Mouse (Mus musculus) cerebellum, adult 8-10 months (tissue): Measurements from ENCODE around the gene Irx5.
A peak's percentile ranks its signal among the peaks of the same experiment; 100 is the strongest.

Experiments used
- DNase-seq: peaks from one replicate; pipeline ENCODE4 v3.0.0; 2022

The Irx5 gene

DNA sequence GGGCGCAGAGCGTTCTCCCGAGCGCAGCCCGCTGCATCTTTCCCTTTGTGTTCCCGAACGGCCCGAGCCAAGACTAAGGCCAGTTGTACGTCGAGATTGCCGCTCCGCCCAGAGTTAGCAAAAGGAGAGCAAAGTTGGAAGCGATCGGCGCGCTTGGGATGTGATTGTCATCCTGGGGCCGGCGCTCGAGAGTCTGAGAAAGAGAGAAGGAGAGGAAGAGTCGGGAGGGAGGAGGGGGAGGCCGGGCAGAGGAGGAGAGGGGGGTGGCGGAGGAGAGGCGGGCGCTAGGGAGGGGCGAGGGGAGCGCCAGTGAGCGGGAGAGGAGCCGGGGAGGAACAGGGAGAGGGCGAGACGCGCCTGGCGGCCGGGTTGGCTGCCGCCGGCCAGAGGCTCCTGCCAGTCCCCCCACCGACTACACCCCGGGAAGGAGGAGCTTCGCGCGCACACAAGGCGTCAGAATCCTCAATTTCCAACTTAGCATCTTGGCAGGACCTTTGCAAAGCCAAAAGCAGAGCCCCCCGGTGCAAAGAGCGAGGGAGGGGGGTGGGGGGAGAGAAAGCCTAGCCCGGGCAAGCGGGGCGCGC, at the start of gene Irx5:
Gene Irx5 (plus strand): TSS at position 228 of the 584 bp plus-strand sequence.
- DNase-seq = peak; percentile 26

DNA sequence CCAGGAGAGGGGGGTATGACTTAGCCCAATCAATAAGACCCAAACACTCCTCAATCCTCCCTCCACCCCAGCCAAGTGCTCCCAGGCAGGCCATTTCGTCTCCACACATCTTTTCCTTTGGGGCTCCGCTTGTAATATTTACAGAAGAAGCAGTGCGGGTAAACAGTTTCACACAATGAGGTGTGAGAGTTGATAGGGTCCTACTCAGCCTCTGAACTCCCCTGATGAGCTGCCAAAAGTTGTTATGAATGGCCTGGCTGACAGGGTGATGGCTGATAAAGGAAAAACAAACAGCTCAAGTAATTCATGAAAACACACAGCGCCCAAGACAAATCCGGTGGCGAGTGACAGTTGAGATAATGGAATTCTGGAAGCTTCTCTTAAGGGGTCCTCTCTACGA, 45.2 kb upstream of the Irx5 start:
- DNase-seq = no peak

DNA sequence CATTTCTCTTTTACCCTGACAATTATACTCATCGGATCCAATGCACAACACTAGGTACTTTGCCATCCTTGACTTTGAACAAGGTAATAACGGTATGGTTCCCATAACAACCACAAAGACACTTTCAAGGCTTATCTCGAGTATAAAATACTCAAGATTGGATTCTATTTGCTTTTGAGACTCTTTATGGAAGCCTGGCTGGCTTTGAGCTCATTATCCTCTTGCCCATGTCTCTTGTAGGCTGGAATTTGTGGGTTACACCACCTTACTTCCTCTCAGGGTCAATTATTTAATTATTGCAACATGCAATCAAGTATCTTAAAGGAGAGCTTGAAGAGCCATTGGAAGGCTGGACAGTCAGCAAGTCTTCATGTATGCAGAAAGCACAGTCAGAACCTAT, 43.7 kb upstream of the Irx5 start:
- DNase-seq = no peak

DNA sequence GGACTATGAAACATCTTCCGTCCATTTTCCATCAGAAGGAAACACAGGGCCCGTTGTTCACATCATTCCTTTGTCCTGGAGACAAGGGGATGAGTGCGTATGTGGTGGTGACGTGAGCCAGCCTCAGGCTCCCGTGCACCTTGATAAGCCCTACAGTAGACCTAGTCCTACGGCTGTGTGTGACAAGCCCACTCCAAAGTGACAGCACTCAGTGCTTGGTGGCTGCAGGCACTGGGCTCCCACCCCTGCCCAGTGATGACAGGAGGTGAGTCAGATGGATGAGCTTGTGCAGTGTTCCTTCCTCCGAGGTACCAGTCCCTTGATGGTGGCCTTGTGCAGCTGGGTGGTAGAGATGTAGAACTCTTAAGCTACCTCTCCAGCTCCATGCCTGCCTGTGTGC, 33.7 kb upstream of the Irx5 start:
- no peak for DNase-seq

DNA sequence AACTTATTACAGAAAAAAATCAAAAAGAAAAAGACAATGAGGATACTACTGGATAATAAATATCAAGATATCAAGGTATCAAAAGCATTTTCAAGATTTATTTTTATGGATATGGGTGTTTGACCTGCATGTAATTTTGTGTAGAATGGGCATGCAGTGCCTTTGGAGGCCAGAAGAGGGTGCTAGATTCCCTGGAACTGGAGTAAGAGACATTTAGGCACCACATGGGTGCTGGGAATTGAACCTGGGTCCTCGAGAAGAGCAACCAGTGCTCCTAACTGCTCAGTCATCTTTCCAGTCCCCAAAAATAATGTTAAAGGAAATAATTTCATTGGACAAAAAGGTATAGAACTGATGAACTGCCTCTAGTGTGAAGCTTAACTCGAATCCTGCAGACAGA, 30.2 kb upstream of the Irx5 start:
- no peak for DNase-seq

DNA sequence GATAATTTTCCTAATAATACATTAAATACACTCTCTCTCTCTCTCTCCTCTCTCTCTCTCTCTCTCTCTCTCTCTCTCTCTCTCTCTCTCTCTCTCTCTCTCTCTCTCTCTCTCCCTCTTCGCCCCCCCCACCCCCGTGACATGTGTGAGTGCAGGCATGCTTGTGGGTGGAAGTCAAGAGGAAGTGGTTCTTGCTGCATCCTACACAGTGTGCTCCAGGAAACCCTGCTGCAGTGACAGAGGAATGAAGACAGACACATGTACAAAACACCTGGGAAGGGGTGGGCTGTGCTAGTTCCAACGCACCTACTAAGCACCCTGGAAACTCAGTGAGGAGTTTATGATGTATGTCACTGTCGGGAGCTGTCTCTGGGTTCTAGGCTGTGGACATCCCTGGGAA, 28.2 kb upstream of the Irx5 start:
- no peak for DNase-seq

DNA sequence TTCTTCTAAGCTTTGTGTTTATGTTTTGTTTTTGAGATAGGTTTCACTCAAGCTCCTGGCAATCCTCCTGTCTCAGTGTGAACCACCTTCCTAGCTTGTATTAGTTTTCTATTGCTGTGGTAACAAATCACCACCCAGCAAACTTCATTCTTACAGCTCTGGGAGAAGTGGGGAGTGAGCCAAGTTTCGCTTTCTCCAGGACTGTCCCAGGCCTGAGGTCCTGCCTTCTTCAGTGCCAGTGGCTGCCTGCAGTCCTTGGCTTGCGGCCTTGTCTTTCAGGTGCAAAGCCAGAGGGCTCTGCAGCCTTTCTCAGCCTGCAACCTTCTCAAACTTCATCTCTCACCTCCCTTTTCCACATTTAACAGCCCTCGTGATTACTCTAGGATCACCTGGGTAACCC, 25.6 kb upstream of the Irx5 start:
- no peak for DNase-seq

DNA sequence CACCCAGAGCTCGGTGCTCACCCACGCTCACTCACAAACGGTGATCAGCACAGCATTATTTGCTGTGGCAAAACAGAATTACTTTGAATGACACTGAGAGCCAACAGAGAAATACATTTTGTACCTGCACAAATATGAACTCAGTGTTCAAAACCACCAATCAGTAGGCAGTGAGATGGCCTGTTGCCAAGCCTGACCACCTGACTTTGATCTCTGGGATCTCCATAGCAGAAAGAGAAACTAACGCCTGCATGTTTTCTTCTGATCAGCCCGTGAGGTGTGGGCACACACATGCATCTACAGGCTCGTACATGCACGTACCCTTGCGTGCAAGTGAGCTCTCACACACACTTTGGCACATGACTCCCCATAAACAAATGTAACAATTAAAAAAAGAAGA, 24.0 kb upstream of the Irx5 start:
- DNase-seq = no peak

DNA sequence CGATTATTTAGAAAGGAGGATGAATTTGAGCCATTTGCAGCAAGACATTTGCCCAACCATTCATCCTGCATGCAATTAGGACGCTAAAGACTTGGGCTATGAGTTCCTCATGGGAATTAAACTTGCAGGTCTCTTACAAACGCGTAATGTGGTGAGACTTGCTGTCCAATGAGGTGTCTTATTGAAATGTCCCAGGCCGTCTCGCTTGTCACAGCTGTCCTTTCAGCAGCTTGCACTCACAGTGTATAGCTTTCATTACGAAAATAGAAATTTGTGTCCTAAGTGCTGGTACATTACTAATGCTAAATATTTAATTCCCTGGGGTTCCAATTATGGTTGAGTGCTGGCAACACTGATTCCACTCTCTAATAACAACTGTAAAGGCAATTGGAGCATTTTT, 22.3 kb upstream of the Irx5 start:
- no peak for DNase-seq

DNA sequence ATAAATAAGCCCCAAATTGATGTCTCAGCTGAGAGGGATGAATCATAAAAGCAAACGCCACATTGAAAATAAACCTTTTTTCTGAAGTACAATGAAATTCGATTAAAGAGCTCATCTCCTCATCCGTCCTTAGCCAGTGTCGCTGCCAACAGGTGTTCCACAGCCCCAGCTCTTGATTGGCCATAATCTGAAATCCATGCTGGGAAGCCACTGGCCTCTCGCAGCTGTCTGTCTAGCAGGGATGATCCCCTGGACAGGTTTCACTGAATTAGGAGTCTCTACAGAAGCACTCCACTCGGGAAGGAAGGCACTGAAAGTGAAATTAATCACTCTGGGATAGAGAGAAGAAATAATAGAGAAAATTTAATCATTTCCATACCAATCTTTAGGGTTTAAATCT, 21.4 kb upstream of the Irx5 start:
- no peak for DNase-seq

DNA sequence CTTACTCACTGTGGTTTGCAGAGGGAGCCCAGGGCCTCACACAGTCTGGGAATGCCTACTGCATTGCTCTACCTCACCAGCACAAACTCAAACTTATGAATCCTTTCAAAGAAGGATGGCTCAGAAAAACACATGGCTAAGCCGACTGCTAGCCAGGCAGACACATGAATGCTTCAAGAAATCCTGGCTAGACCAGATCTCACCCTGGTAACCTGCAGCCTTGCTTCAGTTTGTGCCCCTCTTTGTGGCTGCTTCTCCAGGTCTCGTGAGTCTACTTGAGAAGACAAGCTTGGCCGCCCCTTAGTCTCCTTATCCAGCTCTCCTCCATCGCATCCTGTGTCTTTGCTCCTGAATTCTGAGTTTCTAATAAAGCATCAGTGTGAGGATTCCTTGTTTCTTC, 13.9 kb upstream of the Irx5 start:
- DNase-seq = no peak

DNA sequence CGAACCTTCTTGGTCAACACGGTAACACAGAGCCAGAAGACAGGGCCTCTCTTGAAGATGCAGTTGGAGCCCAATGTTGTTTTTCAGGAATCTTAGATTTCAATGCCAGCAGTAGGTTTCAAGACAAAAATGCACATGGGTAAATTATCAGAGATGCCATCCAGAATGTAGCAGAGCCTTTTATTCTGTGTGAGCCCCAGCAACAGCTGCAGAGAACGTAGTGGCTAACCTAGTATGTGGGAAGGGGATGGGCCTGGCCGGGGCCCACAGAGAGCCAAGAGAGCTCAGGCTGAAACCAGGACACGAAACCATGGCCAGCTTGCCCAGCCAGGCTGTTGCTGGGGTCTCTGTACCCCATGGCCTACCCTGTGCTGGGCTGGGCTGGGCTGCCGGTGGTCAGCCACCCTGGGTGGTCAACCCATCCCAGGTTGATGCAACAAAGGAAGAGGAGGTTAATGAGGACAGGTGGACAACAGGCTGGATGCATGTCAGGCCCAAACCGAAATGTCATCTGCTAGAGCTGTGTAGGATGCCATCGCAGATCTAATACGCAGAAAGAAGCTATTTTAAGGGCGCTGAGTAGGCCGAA, 7.4 kb upstream of the Irx5 start:
- DNase-seq = no peak

DNA sequence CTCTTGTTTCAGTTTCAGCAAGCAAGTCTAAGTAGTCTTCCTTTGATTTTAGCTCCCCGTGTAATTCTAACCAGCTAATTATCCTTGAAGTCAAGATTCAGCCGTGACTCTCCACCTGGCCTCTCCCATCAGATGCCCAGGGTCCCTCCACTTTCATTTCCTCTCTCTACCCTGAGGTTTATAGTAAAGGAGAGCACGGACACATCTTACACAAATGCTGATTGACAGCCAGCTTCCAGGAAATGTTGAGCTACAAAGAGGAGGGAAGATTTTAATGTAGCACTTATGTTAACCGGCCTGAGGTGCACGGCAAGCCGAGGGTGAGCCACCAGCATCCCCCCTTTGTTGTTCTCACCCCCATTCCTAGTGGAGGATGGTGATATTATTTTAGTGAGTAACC, 4.0 kb upstream of the Irx5 start:
- DNase-seq = no peak

DNA sequence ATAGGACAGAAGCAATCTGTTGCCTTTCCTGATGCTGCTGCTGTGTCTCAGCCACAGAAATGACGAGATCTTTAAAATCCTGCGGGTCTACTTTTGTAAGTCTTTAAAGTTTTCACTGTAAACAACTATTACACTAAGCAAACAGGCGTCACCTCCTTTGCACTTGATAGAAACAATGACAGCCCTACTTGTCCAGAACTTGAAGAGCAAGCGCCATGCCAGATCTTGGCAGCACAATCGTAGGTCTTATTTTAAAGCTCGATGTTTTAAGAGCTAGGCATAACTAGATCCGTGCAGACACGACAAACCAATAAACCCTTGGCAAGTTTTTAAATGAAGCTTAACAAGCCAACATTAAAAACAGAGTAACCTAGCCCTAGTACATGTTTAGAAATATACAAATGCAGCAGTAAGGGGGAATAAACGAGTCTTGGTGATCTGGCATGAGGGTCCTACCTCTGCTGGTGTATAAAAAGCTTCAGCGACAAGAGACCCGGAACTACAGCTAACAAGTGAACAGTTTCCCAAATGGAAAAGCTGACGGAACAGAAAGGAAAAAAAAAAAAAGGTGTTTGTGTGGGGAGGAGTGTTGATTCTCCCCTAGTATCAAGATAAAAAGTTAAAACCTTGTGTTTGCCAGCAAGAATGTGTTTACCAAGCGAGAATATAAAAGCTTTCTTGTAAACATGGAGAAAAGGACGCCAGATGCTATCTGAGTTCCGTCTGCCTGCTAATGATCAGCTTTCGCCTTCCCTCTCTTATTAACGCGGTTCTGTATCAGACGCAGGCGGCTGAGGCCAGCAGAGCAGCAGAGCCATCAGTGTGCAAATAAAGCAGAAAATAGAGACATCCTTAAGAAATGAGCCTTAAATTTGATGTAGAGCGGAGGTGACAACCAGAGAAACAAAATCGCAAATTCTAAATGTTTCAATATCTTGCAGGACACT, 2.6 kb upstream of the Irx5 start:
- peak; percentile 18 for DNase-seq

DNA sequence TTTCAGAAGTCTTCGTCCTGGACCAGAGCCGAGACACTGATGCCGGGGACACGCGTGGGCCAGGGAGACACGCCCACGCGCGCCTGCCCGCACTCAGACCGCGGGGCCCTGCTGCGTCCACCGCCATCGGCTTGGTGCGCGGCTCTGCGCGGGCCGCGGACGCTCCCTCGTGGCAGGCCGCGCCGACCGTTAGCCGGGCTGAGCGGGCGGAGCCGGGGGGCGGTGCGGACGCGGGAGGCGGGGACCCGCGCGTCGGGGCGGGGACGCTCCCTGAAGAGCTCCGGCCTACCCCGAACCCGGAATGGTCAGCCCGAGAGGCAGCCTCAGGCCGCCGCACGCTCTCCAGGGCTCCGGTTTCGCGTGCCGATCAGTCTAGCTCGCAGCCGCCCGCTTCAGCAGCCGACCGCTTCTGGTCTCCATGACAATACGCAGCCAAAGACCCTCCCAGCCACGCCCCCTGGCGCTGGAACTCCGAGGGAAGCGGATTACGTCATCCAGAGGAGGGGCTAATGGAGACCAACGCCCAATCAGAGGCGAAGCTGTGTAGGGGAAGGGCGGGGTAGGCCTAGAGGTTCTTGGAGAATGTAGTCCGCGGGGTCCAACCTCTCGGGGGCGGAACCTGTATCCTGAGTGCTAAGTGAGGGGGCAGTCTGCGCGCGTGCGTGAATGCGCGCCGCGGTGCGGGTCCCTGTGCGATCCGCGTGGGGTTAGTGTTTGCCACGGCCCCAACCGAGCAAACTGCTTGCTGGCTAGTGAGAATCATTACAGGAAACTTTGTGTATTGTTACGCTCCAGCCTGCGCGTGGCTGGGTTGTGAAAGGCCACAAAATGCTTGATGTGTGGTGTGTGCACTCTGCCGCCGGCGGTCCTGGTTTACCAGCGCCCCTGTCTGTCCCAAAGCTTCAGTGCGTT, 1.5 kb upstream of the Irx5 start:
- DNase-seq = peak; percentile 93

DNA sequence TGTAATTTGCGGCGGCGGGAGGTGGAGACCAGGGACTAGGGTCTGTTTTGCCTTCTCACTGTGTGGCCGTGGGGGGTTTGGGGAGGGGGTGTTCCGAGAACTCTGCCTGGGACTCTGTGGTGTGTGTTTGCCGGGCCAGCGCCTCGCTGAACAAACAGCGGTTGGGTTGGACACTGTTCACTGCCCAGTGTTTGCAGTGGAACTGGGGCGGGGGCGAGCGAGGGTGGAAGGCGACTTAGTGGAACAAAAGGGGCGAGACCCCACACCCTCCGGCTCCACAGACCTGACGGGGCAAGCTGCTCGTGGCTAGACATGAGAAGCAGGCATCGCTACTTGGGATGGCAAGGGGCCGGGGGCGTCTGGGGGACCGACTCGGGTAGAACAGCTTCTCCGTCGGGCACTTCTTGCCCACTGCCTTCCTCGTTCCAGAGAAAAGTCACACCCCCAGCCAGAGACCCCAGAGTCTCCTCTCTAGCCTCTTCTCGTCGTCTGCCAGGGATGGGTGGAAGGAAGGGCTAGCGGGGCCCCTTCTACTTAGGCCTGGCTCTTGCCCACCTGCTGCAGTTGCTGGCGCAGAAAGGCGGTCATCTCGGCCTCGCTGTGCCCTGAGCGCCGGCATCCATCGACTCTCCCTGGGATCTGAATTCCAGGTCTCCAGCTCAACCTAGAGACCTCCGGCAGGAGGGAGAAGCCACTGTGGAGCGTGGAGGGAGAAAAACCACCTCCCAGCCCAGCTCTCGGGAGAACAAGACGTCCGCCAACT, 631 bp upstream of the Irx5 start:
- no peak for DNase-seq

DNA sequence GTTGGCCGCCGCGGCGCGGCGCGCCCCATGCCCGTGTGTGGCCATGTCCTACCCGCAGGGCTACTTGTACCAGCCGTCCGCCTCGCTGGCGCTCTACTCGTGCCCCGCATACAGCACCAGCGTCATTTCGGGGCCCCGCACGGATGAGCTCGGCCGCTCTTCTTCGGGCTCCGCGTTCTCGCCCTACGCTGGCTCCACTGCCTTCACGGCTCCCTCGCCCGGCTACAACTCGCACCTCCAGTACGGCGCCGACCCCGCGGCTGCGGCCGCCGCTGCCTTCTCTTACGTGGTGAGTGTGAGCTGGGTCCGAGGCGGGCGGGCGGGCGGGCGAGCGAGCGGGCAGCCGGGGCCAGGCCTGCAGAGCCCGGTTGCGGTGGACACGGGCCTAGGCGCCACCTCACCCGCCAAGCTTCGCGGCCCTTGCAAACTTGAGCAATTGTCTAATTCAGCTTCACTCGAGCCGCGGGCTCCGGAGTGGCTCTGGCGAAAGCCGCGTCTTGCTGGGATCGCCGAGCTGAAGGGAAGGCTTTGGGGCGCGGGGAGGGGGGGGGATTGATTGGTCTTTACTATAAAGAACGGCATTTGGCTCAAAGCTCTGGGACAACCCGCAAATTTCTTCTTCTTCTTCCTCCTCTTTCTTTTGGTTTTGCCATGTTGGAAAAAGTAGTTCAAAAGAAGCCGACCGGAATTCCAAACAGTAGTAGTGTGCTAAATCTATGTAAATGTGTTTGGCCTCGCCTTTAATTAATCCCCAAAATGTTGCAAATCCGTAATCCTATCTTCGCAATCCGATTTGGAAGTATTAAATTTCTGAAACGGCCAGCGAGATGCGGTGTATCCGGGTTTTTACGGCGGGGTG, 945 bp downstream of the Irx5 start:
- peak; percentile 24 for DNase-seq

DNA sequence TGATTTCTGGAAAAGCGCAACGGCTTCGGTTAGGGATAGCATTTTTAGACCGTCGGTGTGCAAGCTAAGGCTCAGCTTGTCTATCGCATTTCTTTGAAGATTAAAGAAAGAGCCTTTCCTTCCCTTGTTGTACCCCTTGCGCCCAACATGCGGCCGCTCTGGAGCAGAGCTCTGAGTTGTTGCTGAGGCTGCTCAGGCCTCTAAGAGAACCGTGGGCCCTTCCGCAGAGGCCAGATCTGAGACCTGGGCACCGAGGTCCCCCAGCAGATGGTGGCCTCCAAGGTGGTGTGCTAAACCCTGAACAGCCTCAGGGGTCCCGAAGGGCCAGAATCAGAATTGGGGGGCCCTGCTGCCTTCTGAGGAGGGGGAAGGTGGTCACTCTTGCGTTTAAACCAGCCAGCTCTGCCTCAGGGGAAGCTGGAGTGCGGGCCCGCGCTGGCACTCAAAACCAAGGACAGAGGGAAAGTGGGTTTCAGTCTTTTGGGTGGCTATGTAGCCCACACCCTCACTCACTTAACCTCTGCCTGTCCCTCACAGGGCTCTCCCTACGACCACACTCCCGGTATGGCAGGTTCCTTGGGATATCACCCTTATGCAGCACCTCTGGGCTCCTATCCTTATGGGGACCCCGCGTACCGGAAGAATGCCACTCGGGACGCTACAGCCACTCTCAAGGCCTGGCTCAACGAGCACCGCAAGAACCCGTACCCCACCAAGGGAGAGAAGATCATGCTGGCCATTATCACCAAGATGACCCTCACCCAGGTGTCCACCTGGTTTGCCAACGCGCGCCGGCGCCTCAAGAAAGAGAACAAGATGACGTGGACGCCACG, 1.8 kb downstream of the Irx5 start:
- DNase-seq = no peak

DNA sequence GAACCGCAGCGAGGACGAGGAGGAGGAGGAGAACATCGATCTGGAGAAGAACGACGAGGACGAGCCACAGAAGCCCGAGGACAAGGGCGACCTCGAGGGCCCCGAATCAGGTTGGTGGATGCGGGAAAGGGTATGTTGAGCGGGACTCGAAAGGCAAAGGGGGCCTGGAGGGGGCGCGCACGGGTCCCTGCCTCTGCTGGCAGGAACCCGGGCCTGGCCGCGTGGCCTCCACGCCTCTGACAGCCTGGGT, 2.3 kb downstream of the Irx5 start:
- DNase-seq = no peak

DNA sequence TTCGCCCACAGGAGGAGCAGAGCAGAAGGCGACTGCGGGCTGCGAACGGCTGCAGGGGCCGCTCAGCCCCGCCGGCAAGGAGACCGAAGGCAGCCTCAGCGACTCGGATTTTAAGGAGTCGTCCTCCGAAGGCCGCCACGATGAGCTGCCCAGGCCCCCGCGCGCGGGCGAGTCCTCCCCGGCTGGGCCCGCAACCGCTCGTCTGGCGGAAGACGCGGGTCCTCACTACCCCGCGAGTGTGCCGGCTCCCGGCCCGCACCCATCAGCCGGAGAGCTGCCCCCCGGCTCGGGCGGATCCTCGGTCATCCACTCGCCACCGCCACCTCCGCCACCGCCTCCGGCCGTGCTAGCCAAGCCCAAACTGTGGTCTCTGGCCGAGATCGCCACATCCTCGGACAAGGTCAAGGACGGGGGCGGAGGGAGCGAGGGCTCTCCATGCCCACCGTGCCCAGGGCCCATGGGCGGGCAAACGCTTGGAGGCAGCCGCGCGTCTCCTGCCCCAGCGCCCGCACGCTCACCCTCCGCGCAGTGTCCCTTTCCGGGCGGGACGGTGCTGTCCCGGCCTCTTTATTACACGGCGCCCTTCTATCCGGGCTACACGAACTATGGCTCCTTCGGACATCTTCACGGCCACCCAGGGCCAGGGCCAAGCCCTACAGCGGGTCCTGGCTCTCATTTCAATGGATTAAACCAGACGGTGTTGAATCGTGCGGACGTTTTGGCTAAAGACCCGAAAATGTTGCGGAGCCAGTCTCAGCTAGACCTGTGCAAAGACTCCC, 2.8 kb downstream of the Irx5 start:
- DNase-seq = no peak
